25 mouse cellular contexts compared by ENCODE assay signal in genomic region chr17:90638183-90638727, GRCm38 (mm10).
A peak's percentile ranks its signal among the peaks of the same experiment; 100 is the strongest.
DNase-seq lines count a peak whose midpoint lies in the region; ATAC-seq lines count a peak whose summit lies in the region.
"Had no signal": no experiment of that assay in that cellular context is flagged by ENCODE, and none has a peak within 500 bp of the region (broad histone marks: within the 10 kb centered on the region; RNA-seq: fewer than 3 reads in every experiment).

No protein-coding gene starts in this region.

- DNase-seq in forebrain, embryonic 11.5 days (ENCODE audit: low spot score): no peak
- no peak for DNase-seq in midbrain, embryonic 10.5 days (ENCODE audit: low spot score)
- DNase-seq in neural tube, embryonic 10.5 days (ENCODE audit: extremely low spot score, low spot score): no peak
- DNase-seq in yolk sac, embryonic 10.5 days (ENCODE audit: low spot score): no peak
- DNase-seq in left cerebral cortex, postnatal 25 days (ENCODE audit: low spot score in 2 of 2): no peak
- DNase-seq: adrenal gland, adult 8-10 months; adrenal gland, postnatal 36 days; cerebellum, adult 2 months; cerebellum, adult 9-11 months; cerebellum, postnatal 25 days; gastrocnemius, postnatal 10 days; gastrocnemius, postnatal 36 days; heart, adult 2 months; heart, postnatal 14 days; heart, postnatal 4 days had no signal

- no peak overlapping the region for H3K9ac ChIP-seq in forebrain, embryonic 12.5 days
- H3K9ac ChIP-seq in forebrain, embryonic 11.5 days (ENCODE audit: low read length): no peak overlapping the region
- H3K9ac ChIP-seq in midbrain, embryonic 13.5 days (replicated peaks): no peak overlapping the region
- H3K9ac ChIP-seq in neural tube, embryonic 13.5 days: no peak overlapping the region
- H3K9ac ChIP-seq: embryonic facial prominence, embryonic 12.5 days; embryonic facial prominence, embryonic 15.5 days; forebrain, embryonic 13.5 days; heart, embryonic 13.5 days had no signal

- H3K4me3 ChIP-seq in forebrain, embryonic 12.5 days (replicated peaks): no peak overlapping the region
- no peak overlapping the region for H3K4me3 ChIP-seq in forebrain, embryonic 11.5 days (ENCODE audit: low read depth, low read length)
- H3K4me3 ChIP-seq in midbrain, embryonic 13.5 days (replicated peaks): no peak overlapping the region
- no peak overlapping the region for H3K4me3 ChIP-seq in midbrain, embryonic 10.5 days
- H3K4me3 ChIP-seq in neural tube, embryonic 13.5 days: no peak overlapping the region
- H3K4me3 ChIP-seq: embryonic facial prominence, embryonic 12.5 days; embryonic facial prominence, embryonic 15.5 days; forebrain, embryonic 13.5 days; heart, adult 2 months; heart, embryonic 10.5 days; heart, embryonic 13.5 days had no signal

- H3K9me3 ChIP-seq in forebrain, embryonic 12.5 days: no peaks in the 10 kb centered on the region
- no peaks in the 10 kb centered on the region for H3K9me3 ChIP-seq in forebrain, embryonic 11.5 days (ENCODE audit: control insufficient read depth, low read length)
- no peaks in the 10 kb centered on the region for H3K9me3 ChIP-seq in midbrain, embryonic 13.5 days
- H3K9me3 ChIP-seq in midbrain, embryonic 10.5 days (replicated peaks): no peaks in the 10 kb centered on the region
- no peaks in the 10 kb centered on the region for H3K9me3 ChIP-seq in neural tube, embryonic 13.5 days
- H3K9me3 ChIP-seq: embryonic facial prominence, embryonic 12.5 days; embryonic facial prominence, embryonic 15.5 days; forebrain, embryonic 13.5 days; heart, embryonic 10.5 days; heart, embryonic 13.5 days had no signal

- WGBS in forebrain, embryonic 12.5 days: 91% methylated on average over 4 of the region's 4 CpGs
- WGBS in forebrain, embryonic 11.5 days: 91% methylated on average over 4 of the region's 4 CpGs
- 90% methylated on average over 4 of the region's 4 CpGs for WGBS in midbrain, embryonic 13.5 days
- WGBS in midbrain, embryonic 10.5 days: 93% methylated on average over 4 of the region's 4 CpGs
- 71% methylated on average over 4 of the region's 4 CpGs for WGBS in neural tube, embryonic 13.5 days

- H3K27me3 ChIP-seq in forebrain, embryonic 12.5 days: no peaks in the 10 kb centered on the region
- no peaks in the 10 kb centered on the region for H3K27me3 ChIP-seq in forebrain, embryonic 11.5 days (ENCODE audit: control insufficient read depth, insufficient read depth, low read length)
- H3K27me3 ChIP-seq in midbrain, embryonic 13.5 days: no peaks in the 10 kb centered on the region
- H3K27me3 ChIP-seq in midbrain, embryonic 10.5 days (ENCODE audit: low read depth, poor library complexity, severe bottlenecking): no peaks in the 10 kb centered on the region
- H3K27me3 ChIP-seq in neural tube, embryonic 13.5 days: no peaks in the 10 kb centered on the region
- H3K27me3 ChIP-seq: embryonic facial prominence, embryonic 12.5 days; embryonic facial prominence, embryonic 15.5 days; forebrain, embryonic 13.5 days; heart, embryonic 13.5 days had no signal

- no peak overlapping the region for H3K4me2 ChIP-seq in forebrain, embryonic 12.5 days
- no peak overlapping the region for H3K4me2 ChIP-seq in forebrain, embryonic 11.5 days (ENCODE audit: low read depth, low read length, severe bottlenecking)
- no peak overlapping the region for H3K4me2 ChIP-seq in midbrain, embryonic 13.5 days (replicated peaks)
- no peak overlapping the region for H3K4me2 ChIP-seq in neural tube, embryonic 13.5 days
- H3K4me2 ChIP-seq: embryonic facial prominence, embryonic 12.5 days; embryonic facial prominence, embryonic 15.5 days; forebrain, embryonic 13.5 days; heart, embryonic 13.5 days had no signal

- intact Hi-C loops in left cerebral cortex, postnatal 25 days (cut with DNase I): loop anchor here (10.0 kb wide), 1 partner anchor 67 kb away; no protein-coding TSS in a partner anchor

- H3K27ac ChIP-seq in forebrain, embryonic 12.5 days: no peak overlapping the region
- no peak overlapping the region for H3K27ac ChIP-seq in forebrain, embryonic 11.5 days (ENCODE audit: low read depth, low read length)
- no peak overlapping the region for H3K27ac ChIP-seq in midbrain, embryonic 13.5 days
- no peak overlapping the region for H3K27ac ChIP-seq in midbrain, embryonic 10.5 days (replicated peaks)
- H3K27ac ChIP-seq in neural tube, embryonic 13.5 days (replicated peaks): no peak overlapping the region
- H3K27ac ChIP-seq: embryonic facial prominence, embryonic 12.5 days; embryonic facial prominence, embryonic 15.5 days; forebrain, embryonic 13.5 days; heart, adult 2 months; heart, embryonic 10.5 days; heart, embryonic 13.5 days had no signal

- no peaks in the 10 kb centered on the region for H3K36me3 ChIP-seq in forebrain, embryonic 12.5 days (replicated peaks)
- H3K36me3 ChIP-seq in forebrain, embryonic 11.5 days (ENCODE audit: control insufficient read depth, insufficient read depth, low read length): no peaks in the 10 kb centered on the region
- no peaks in the 10 kb centered on the region for H3K36me3 ChIP-seq in midbrain, embryonic 13.5 days
- H3K36me3 ChIP-seq in midbrain, embryonic 10.5 days: no peaks in the 10 kb centered on the region
- H3K36me3 ChIP-seq in neural tube, embryonic 13.5 days: no peaks in the 10 kb centered on the region
- H3K36me3 ChIP-seq: embryonic facial prominence, embryonic 12.5 days; embryonic facial prominence, embryonic 15.5 days; heart, embryonic 10.5 days; heart, embryonic 13.5 days had no signal

- H3K4me1 ChIP-seq in forebrain, embryonic 12.5 days: no peaks in the 10 kb centered on the region
- H3K4me1 ChIP-seq in forebrain, embryonic 11.5 days (replicated peaks; ENCODE audit: control insufficient read depth, insufficient read depth, low read length): no peaks in the 10 kb centered on the region
- H3K4me1 ChIP-seq in midbrain, embryonic 13.5 days (replicated peaks): no peaks in the 10 kb centered on the region
- H3K4me1 ChIP-seq in midbrain, embryonic 10.5 days: no peaks in the 10 kb centered on the region
- H3K4me1 ChIP-seq in neural tube, embryonic 13.5 days (replicated peaks): peaks cover 4% of the 10 kb centered on the region; the same call in 1 of the 2 replicates
- H3K4me1 ChIP-seq: embryonic facial prominence, embryonic 12.5 days; embryonic facial prominence, embryonic 15.5 days; forebrain, embryonic 13.5 days; heart, embryonic 10.5 days; heart, embryonic 13.5 days had no signal

- 0 out of 2 replicates have a peak, but pooled peaks have one; percentile 55 for ATAC-seq in forebrain, embryonic 12.5 days (ENCODE audit: low FRiP score)
- ATAC-seq in forebrain, embryonic 11.5 days (replicated peaks; ENCODE audit: low FRiP score): no peak
- ATAC-seq in midbrain, embryonic 13.5 days: 0 out of 2 replicates have a peak, but pooled peaks have one; percentile 27
- ATAC-seq in neural tube, embryonic 13.5 days (ENCODE audit: low read depth): peak; percentile 65; the same call in 1 of the 2 replicates
- ATAC-seq: activated CD4-positive, CD25-positive, alpha-beta regulatory T cell, adult 4 months; hindbrain, embryonic 16.5 days had no signal
